Mouse (Mus musculus) Patski (cell line): ENCODE results near the gene Negr1. TPM values are rescaled to one million over a fixed set of nuclear protein-coding genes. Genes with fewer than 3 reads are reported as not detected.

ENCODE experiments used
- ATAC-seq: fragments of 100-300 bp; one replicate; pipeline ENCODE4 v1.8.0; 2021
- CTCF ChIA-PET: fragments of 350-600 bp; sonication (Branson Sonifier 250); formaldehyde crosslinking; loops from one replicate; lab custom pipeline; 2022; ENCODE audit warnings: inconsistent platforms; lab: Charles Lee
- POLR2A ChIA-PET: fragments of 350-600 bp; sonication (Branson Sonifier 250); formaldehyde crosslinking; loops from one replicate; lab custom pipeline; 2022; ENCODE audit warnings: antibody characterized with exemption, inconsistent platforms; lab: Charles Lee
- DNase-seq: peaks from one replicate; pipeline ENCODE4 v3.0.0-alpha.2; 2011; ENCODE audit warnings: low read depth, low spot score
- H3K27me3 ChIP-seq: fragments of 371-371 bp; one replicate; pipeline ENCODE4 v1.5.1; 2021
- CTCF ChIP-seq: fragments of 100-300 bp; IDR thresholded peaks from one replicate; pipeline ENCODE4 v1.5.1; 2021
- in situ Hi-C: fragments of 300-500 bp; cut with MboI; formaldehyde crosslinking; loops from 3 replicates; pipeline ENCODE4 v1.11.1; 2018; ENCODE audit warnings: low pct_unique_long_range_greater_than_20kb, mixed read lengths
- polyA plus RNA-seq: library from polyadenylated mRNA; unstranded; gene quantifications from one replicate; pipeline ENCODE4 v1.2.3, GENCODE M21; 2021

Gene Negr1
- polyA plus RNA-seq, 1 experiment from 2014 or later, result 0.03 TPM

DNA sequence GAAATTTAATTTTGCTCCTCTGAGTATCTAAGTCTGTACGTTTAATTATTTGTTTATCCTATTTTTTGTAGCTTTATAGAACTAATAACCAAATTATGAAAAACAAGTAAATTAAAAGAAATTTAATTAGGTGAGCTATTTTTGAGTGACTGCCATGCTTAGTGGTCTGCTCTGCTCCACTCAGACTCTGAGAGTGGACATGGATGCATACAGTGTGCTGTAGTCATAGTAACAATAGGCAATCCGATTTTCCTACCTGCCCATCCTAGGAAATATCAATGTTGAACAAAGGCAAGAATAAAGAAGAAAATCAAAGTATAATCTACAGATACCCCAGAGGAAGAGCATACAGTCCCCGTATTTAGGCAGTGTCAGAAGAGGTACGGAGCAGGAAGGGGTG is 334.5 kb downstream of the Negr1 start:
- ChIA-PET POLR2A (no interaction called here), CTCF (no interaction called here)
- TF ChIP-seq CTCF, result no peak
- H3K27me3 ChIP-seq, result no peaks in the 10 kb centered on the region
- DNase-seq (no peak), ATAC-seq (no peak)
- in situ Hi-C loops, result no loop called here

DNA sequence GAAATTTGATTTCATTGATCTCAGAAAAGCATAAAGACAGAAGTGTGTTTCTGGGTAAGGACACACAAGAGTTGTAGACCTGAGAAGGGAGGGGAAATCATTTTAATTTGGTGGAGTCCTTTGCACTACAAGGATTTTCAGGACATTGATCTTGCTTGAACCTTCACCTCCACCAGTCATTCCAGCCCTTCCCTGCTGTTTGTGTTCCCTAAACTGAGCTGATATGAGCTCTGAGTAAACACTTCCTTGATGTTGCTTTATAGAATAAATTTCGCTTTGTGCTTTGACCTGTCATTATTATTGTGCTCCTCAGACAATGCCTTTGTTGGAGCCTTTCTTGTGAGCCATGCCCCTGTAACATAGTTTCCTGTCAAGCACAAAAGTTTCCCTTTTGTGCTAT is 335.0 kb downstream of the Negr1 start:
- ChIA-PET CTCF (no interaction called here), POLR2A (no interaction called here)
- DNase-seq, result no peak
- no peak for TF ChIP-seq CTCF
- no peaks in the 10 kb centered on the region for H3K27me3 ChIP-seq
- in situ Hi-C loops, result no loop called here
- no peak for ATAC-seq

DNA sequence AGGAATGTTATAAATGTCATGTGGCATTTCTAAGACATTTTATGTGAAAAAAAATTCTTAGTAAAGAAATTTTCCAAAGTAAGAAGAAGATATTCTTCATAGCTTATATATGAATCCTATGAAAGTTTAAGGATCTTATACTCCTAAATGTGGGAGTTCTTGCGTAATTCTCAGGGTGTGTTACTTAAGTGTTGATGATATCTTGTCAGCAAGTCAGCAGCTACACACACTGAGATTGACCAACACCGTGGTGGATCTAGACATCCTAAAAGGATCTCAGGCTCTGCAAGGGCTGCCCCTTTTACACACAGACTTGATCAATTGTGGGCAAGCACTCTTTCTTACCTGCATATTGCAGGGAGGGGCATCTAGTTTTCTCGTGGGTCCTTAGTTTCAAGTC is 339.5 kb downstream of the Negr1 start:
- TF ChIP-seq CTCF, result no peak
- in situ Hi-C loops, result no loop called here
- DNase-seq, result no peak
- no peak for ATAC-seq
- H3K27me3 ChIP-seq, result no peaks in the 10 kb centered on the region
- ChIA-PET POLR2A (no interaction called here), CTCF (no interaction called here)

DNA sequence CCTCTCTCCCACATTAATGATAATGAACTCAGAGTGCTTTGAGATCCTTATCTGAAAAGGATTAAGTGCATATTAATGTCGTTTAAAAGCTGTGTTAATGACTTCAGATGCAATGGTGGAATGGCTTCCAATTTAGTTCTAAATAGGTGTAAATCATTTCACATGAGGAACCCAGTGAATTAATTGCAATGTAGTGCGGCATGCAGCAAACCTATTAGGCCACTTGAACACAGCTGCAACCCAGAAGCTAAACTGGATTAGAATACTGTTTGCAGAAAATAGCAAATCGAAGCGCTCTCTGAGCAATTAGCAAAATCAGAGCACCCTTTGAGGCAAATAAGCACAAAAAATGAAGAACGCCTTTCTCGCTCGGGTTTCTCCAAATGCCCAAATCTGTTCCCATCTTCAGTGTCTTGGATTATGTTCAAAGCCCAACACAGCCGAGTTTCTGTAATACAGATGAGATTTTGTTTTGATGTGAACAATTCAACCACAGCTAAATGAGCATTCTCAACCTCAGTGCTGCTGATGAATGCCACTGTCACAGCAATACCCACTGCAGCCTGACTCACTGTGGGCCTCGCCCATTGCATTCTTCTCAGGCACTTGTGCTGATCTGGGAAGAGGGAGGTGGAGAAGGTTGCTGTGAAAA is 342.5 kb downstream of the Negr1 start:
- in situ Hi-C loops, result no loop called here
- ChIA-PET POLR2A (no interaction called here), CTCF (interaction anchor here (1.3 to 1.4 kb wide), 2 partner anchors 10 to 13 kb away, joined by 3 read pairs; no protein-coding TSS in a partner anchor)
- ATAC-seq (no peak), DNase-seq (no peak)
- no peaks in the 10 kb centered on the region for H3K27me3 ChIP-seq
- no peak for TF ChIP-seq CTCF

DNA sequence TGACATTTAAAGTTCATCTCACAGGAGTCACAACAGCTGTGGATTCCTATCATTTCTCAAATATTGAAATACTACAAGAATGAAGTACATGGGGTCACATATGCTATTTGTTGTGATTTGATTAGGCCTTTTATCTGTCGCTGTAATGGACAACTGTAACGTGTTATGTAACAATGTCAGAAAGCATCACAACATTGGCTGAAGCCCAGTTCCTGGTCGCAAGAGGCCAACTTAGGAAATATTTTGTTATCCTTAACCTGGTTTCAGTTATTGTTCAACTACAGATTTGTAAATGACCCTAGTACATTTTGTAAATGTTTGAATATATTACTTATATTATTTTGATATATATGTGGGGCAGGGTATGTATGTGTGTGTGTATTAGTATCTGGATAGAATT is 351.2 kb downstream of the Negr1 start:
- ATAC-seq (no peak), DNase-seq (no peak)

DNA sequence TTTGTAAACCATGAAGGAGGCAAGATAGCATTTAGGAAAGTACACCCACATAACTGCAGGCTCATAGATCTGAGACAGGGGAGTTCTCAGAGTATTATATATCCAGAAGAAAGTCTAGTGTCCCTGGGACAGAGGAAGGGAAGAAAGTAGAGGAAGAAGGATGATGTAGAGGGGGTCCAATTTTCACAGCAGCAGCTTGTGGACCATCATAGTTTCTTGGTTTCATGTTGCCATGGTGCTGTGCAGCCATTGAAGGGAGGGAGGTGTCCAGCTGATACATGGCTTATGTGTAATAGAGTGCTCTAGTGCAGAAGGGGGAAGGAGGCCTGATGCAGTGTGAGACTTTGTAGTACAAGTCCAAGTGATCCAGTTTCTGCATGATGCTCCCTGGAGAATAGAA is 359.8 kb downstream of the Negr1 start:
- ChIA-PET POLR2A (no interaction called here), CTCF (interaction anchor here (1.0 to 1.7 kb wide), 2 partner anchors 14 to 149 kb away, joined by 3 read pairs; no protein-coding TSS in a partner anchor)
- TF ChIP-seq CTCF, result no peak

More for the DNA sequence above, 351.2 kb downstream of the Negr1 start:
- CTCF ChIA-PET, result no interaction called here
- H3K27me3 ChIP-seq, result no peaks in the 10 kb centered on the region
- in situ Hi-C loops, result no loop called here
- TF ChIP-seq CTCF, result no peak
- POLR2A ChIA-PET, result no interaction called here

DNA sequence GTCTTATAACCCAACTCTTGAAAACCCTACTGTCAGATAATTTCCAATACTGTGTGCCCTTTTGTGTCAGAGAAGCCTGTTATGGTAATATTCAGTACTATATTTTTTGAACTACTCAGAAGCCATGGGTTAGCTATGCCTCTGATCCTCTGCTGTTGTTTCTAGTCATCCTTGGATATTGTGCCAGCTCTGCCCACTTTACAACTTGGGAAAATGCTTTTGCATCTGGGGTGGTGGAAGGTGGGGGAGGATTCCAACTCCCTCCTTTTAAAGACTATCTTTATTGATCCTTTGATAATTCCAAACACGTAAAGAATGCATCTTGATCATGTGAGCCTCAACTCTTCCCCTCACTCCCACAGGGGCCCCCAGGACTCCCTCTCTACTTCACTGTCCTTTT is 361.6 kb downstream of the Negr1 start:
- POLR2A ChIA-PET, result no interaction called here
- in situ Hi-C loops, result no loop called here
- no peak for TF ChIP-seq CTCF
- CTCF ChIA-PET, result no interaction called here
- DNase-seq (no peak), ATAC-seq (no peak)
- no peaks in the 10 kb centered on the region for H3K27me3 ChIP-seq

More for the DNA sequence above, 359.8 kb downstream of the Negr1 start:
- DNase-seq, result no peak
- ATAC-seq, result no peak
- no peaks in the 10 kb centered on the region for H3K27me3 ChIP-seq
- in situ Hi-C loops, result no loop called here

DNA sequence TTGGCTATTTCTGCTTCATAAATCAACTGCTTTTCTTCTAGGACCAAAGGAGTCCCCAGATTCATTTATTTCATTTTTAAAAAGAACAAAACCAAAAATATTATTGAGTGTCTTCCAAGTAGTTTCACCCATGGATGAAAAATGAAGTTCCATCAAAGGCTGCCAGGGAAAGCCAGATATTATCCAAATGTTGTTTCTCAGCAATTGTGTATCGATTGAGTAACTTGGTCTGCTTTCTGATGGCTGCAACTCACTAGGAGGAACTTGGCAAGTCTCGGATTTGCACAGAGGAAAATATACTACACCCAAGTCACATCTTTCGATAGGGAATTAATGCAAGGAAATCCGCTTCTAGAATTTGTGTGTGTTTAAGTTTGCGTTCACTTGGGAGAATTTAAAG is 363.5 kb downstream of the Negr1 start:
- ChIA-PET CTCF (interaction anchor here (1.3 kb wide), 1 partner anchor 11 kb away, joined by 4 read pairs; no protein-coding TSS in a partner anchor), POLR2A (no interaction called here)
- H3K27me3 ChIP-seq, result no peaks in the 10 kb centered on the region
- ATAC-seq (no peak), DNase-seq (no peak)
- in situ Hi-C loops, result no loop called here
- TF ChIP-seq CTCF, result no peak

DNA sequence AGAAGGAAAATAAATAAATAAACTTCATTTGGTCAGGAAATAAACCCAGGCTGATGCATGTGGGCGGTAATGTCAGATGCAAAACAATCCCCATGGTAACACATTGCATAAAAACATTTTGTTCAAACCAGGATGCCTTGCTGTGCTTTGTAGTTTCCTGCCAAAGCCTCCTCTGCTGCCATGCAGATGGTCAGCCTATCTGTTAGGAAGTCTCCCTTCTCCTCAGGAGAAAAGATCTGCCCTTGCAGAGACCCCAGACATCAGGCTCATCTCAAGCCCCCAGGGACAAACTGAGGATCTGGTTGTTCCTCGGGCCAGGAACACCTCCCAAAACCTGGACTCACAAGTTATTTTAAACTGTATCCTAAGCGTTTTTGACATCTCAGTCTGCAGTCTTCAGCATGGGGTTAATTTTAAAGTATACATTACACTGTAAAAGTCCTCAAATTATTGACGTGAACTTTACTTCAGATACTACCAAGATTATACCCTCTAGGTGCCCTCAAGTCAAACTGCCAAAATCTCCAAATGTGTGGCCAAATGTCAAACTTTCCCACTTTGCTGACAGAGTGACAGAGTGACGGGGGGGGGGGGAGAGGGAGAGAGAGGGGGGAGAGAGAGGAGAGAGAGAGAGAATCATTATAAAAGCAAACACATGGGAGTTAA is 366.9 kb downstream of the Negr1 start:
- H3K27me3 ChIP-seq, result no peaks in the 10 kb centered on the region
- no peak for ATAC-seq
- DNase-seq, result no peak
- in situ Hi-C loops, result no loop called here
- no peak for TF ChIP-seq CTCF
- ChIA-PET CTCF (no interaction called here), POLR2A (no interaction called here)

DNA sequence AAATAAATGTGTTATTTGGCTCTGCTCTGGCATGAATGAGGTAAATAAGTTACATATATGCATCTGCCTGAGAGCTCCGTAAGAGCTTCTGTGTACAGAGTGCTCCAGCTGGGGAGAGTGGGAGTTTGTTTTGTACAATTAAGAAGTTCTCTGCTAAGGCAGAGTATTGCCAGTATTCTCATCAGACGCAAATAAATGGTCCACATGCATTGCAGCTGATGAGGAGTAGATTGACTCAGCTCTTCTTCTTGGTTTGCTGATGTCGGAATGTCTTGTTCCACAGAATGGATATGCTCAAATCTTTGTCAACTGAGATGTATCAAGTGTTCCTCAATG is 367.4 kb downstream of the Negr1 start:
- DNase-seq (no peak), ATAC-seq (no peak)
- POLR2A ChIA-PET, result no interaction called here
- TF ChIP-seq CTCF, result no peak
- no peaks in the 10 kb centered on the region for H3K27me3 ChIP-seq
- CTCF ChIA-PET, result interaction anchor here (0.8 kb wide), 1 partner anchor 9 kb away, joined by 3 read pairs; no protein-coding TSS in a partner anchor
- in situ Hi-C loops, result no loop called here

DNA sequence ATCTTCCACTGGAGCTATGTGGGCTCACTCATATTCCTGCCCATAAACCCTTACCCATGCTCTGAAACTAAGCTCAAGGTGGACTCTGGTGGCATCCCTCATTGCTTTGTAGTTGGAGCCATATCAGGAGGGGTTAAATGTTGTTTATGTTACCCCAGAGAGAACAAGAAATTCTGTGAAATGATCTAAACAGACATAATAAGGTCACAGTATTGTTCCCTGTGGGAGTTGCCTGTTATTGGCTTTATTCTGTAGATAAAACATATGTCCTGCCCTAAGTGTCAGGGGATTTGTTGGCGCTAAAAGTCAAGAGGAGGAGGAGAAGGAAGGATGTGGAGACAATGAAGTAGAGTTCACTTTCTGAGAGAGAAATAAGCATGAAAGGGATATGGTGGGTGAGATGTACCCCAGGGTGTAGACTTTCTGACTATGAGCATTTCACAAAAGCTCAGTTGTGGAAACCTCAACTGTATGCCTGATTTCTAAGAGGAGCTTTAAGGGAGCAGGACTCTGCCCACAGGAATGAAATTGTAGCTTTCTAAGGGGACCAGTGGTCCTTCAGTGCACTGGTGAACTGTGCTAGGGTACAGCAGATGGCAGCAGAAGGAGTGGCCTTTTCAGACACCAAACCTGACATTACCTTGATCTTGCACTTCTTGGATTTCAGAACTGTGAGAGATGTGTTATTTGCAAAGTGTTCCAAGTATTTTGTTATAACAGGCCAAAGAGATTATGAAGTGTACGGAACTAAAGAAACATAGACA is 368.3 kb downstream of the Negr1 start:
- H3K27me3 ChIP-seq, result no peaks in the 10 kb centered on the region
- ATAC-seq, result no peak
- no peak for TF ChIP-seq CTCF
- ChIA-PET CTCF (interaction anchor here (0.8 kb wide), 1 partner anchor 8 kb away, joined by 3 read pairs; no protein-coding TSS in a partner anchor), POLR2A (no interaction called here)
- in situ Hi-C loops, result no loop called here
- no peak for DNase-seq
